Mouse (Mus musculus): ENCODE measurements at regions not wholly inside any gene's neighbourhood (a gene's known extent, or its start where the extent isn't known, plus 50 kb on each side); places are given as distances from the start of the nearest gene placed in this dataset.
"Not testable (repeated sequence)": the region's sequence is repeated elsewhere in the genome, so short reads cannot be mapped to it uniquely, and the experiment has no call there.

DNA sequence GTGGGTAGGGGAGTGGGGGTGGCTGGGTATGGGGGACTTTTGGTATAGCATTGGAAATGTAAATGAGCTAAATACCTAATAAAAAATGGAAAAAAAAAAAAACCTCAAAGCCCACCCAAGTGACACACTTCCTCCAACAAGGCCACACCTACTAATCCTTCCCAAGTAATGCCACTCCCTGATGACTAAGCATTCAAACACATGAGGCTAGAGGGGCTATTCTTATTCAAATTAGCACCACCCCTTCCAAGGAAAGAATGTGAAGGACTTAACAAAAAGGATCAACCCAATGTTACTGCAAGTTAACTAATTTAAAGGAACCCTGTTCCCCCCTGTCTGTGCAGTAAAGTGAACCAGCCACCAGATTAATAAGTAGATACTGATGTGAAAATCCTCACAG lies 53.7 kb upstream of the Spata13 start:
- not testable (repeated sequence) for ATAC-seq (ENCODE audit: poor library complexity, severe bottlenecking)

Data from megakaryocyte, adult 5-6 weeks (primary cell).